Mouse (Mus musculus) lung, postnatal 10 days (tissue): Measurements from ENCODE around the gene Rnf114.
A peak's percentile ranks its signal among the peaks of the same experiment; 100 is the strongest.

Experiments
- DNase-seq: peaks from one replicate; pipeline ENCODE4 v3.0.0; 2021

The Rnf114 gene

DNA sequence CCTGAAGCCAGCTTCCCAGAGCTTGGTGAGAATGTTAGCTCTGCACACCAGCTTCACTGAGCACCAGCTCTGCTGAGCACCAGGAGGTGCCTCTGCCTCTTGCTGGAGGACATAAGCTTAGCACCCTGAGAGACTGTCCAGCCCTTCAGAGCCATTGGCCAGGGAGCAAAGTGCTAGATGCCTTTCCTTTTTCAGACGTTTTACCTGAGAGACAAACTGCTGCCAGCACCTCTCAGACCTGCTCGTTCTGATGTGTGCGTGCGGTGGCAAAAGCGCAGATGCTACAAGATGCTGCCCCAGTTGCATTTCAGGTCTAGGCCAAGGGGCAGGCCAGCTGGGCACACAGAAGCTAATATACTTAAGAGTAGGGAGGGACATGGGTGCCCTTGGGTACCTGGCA, 16.8 kb upstream of the Rnf114 start:
- no peak for DNase-seq

DNA sequence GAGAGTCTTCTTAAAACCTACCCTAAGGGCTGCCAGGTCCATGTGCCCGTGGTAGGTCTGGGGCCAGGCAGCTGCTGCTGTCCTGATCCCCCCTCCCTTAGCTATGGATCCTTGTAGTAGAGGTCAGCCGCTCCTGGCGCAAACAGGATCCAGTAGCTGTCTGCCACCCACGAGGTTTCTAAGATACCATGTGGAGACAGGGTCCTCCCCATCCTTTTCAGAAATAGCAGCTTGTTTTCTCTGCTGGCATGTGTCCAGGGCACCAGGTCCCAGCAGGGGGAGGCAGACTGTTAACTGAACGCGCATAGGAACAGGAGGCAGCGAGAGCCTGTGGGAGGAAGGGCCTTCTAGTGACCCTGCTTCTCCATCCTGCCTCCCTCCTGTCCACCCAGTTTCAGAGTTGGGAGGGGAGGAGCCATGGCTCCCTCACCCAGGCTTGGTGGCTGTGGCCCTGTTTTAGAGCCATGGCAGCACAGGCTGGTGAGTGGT, 16.2 kb upstream of the Rnf114 start:
- peak; percentile 78 for DNase-seq

DNA sequence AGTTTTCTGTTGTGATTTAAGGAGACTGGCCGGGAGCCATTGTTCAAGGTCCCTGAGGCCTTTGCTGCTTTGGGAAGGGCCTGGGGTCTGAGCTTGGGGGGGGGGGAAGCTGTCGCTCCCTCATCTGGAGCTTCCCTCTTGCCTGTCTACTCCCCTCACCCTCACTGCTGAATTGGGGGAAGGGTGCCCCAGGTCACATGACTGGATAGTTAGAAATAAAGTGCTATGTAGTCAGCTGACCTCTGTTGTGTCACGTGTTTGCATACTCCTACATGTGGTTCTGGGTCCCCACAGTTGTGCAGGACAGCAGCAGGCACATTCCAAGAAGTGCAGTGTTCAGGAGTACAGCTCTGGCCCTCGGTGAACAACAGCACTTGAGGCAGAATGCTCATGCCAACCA, 15.7 kb upstream of the Rnf114 start:
- no peak for DNase-seq

DNA sequence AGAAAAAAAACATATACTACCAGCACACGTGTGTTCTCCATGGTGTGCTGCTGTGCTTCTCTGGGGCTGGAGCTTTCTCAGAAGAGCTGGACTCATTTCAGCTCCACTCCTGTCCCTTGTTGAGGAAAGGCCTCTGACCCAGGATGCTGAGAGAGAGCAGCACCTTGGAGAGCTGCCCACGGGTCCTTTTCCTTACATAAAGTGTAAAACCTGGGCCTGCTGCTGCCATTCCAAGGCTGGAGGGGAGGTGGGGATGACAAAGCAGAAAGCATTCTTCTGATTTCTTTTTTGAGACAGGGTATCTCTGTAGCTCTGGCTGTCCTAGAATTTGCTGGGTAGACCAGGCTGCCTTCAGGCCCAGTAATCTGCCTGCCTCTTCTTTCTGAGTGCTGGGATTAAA, 14.3 kb upstream of the Rnf114 start:
- no peak for DNase-seq

DNA sequence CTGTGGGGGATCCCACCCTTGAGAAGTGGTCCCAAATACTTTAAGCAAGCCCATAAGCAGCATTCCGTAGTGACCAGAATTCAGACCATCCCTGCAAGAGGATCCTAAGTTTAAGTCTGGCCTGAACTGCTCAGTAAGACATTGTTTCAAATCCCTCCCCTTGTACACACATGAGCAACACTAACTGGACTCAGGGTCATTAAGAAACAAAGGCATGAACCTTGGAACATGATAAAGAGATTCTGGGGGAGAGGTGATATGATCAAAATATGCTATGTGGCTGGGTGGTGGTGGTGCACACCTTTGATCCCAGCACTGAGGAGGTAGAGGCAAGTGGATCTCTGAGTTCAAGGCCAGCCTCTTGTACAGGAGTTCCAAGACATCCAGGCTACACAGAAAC, 12.9 kb upstream of the Rnf114 start:
- no peak for DNase-seq

DNA sequence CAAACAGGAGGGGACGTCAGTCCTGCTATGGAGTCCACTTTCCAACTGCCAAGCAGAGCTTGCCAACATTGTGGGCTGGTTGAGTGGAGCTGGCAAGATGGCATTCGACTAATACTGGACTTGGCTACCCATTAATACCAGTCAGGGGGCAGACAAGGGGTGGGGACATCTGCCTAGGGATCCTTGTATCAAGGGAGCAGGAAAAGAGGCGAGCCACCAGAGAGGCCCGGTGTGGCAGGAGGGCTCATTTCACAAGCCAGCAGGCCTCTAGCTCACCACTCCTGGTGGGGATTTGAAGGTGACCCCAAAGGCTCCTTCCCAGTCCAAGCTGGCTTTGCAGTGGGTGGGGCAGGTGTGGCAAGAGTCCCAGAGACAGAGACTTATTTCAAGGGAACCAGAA, 9.8 kb upstream of the Rnf114 start:
- no peak for DNase-seq

DNA sequence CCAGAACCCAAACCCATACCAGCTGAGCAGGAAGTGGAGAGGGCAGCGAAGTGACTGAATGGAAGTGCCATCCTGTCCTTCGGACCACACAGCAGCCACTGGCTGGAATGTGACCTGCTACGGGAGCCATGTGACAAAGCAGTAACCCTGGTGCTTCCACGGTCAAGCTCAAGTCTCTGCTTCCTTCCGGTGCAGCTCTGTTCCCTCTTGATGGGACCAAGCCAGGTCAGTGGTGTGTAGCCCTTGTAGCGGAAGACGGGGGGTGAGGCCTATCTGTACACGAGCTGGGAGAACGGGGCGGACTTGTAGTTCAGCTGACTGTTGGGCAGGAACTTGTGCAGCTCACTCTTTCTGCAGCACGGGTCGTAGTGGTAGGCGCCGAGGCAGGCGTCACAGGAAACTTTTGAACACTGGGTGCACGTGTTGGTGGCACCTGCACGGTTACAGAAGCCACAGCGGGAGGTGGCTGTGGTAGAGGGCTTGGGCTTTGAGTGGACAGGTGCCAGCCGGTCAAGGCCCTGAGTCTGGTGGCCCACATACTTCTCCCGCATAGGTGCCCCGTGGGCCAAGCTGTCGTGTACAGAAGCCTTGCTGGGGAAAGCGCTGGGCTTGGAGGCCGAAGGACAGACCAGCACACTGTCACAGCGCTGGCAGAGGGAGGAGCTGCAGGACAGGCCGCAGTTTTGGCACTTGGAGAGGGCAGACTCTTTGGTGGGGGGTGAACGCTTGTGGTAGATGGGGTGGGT, 9.2 kb upstream of the Rnf114 start:
- no peak for DNase-seq

DNA sequence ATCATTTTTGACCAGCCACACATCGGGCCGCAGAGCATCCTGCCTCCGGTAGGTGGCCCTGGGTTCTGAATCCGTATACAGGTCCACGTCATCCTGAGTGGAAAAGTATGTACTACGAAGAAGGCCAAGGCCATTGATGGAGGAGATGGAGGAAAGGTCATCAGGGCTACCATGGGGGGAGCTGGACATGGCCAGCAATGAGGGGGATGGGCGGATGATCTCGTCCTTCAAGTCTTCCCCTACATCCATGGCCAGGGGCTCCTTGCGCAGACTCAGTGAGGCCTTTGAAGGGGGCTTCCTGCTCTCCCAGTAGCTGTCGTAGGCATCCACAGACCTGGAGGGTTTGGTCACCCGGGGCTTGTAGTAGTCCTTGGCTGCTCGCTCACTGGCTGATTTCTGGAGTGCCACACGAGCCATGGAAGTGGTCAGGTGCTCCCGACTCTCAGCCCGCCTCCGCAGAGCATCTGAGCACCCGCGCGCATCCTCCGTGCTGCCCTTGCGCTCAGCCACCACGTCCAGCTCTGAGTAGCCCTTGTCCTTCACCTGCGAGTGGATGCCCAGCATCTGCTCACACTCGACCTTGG, 8.5 kb upstream of the Rnf114 start:
- no peak for DNase-seq

DNA sequence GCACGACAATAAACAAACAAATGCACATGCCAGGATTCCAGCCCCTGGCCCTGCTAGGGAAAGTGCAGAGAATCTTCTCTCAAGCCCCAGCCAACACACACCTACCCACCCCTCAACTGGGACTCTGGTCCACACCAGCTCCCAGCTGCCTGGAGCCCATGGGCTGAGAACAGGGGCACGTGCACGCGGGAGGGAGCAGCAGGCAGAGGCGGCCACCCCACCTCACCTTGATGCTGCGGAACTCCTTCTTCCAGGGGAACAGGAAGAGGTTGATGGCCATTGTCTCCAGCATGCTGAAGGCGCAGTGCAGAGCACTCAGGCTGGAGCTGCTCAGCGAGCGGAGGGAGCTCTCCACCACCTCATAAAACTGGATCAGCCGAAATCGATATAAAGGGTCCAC, 7.5 kb upstream of the Rnf114 start:
- DNase-seq = no peak

DNA sequence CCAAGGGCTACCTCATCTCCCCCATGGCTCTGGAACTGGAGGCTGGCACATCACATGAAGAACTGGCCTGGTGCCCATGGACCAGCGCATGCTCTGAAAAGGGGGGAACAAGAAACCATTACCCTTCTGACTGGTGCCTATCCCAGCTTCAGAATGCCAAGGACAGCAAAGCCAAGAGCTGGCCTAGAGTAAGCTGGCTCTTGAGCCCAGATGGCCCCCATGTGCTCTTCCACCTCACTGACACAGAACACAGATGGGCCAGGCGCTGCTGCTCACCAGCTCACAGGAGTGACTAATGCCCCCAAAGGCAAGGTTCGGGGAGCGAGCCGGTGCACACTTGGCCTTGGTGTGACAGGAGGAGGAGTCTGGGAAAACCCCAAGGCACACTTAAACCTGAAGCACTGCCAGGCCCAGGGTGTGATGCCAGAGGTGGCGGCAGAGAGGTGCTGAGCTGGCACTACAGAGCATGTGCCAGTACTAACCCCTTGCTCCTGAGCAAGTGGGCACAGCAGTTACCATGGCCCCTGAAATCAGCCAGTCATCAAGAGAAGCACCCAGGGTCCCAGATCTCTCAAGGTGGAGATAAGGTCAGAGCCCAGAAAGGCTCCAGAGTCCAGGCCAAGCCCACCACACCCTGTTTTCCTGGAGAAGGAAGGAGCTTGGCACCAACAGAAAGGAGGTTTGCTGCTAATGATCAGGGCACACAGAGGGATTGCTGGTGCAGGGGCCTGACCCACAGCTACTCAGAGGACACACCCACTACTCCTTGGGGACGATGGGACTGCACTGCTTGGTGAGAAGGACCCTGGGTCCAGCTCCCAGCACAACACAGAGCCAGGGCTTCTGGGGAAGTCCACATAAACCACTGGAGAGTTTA, 6.7 kb upstream of the Rnf114 start:
- peak; percentile 55 for DNase-seq

DNA sequence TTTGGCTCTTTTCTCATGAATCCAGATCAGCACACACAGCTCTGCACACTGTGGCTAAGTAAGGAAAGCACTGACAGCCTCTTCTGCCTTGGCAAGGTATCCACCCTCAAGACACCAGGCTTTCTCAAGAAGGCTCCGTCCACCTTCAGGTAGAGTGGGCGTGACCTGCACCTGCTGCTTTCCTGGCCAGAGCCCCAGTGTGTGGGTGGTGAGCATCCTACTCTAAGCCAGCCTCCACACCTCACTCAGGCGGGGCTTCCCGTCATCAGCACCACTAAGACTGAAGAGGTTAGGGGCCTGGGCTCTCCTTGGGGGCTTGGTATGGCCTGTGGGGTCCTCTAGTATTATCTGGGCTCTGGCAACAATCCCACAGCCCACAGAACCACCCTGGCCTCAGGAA, 5.9 kb upstream of the Rnf114 start:
- no peak for DNase-seq

DNA sequence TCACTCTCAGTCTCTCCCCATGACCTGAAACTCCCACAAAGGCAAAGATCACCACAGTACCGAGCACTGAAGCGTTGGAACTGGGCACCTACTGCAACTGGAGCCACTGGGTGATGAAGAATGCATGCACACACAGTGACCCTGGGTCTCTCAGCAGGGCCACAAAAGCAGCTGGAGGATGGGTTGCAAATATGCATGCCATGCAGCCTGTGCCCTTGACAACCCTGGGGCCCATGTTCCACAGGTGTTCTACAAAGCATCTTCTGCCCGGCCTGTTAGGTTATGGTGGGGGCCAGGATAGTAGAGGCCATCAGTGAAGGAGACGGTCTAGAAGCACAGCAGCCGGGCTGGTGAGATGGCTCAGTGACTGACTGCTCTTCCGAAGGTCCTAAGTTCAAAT, 4.9 kb upstream of the Rnf114 start:
- no peak for DNase-seq

DNA sequence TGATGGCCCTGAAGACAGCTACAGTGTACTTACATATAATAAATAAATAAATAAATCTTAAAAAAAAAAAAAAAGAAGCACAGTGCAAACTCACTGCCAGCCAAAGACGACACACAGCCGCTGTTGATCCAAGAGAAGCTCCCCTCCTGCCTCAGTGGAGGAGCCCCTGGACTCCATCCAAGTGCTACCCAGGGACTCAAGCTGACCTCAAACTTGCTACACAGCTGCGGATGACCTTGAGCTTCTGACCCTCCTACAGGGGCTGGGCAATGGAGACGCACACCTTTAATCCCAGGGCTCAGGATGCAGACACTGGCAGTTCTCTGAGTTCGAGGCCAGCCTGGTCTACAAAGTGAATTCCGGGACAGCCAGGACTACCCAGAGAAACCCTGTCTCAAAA, 4.5 kb upstream of the Rnf114 start:
- DNase-seq = no peak

DNA sequence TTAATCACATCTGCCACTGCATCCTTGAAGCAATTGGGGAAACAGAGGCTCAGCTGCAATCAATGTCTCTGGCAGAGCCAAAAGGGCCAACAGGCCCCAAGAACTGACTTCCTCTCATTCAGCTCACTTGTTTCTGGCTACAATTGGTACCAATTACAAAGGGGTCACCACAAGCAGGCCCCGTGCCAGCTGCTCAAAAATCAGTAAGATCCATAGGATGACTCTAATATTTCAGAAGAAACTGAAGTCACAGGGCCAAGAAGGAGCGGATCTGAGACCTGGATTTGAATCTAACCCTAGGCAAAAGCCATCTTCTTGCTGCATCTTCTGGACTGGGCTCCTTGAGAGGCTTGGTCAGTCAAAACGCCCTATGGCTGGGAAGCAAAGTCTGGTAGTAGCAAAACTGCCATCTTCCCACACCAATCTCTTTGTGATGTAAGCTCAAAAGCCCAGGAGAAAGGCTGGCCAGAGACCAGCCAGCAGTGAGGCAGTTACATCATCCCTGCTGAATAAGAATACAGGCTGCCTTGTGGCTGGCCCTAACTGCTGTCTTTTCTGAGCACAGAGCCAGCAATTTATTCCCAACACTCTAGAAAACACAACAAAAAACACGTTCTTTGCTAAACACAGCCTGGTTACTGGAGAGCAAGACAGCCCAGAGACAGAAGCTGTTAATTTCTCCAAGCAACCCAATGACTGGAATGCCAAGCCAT, 1.5 kb upstream of the Rnf114 start:
- peak; percentile 50 for DNase-seq

DNA sequence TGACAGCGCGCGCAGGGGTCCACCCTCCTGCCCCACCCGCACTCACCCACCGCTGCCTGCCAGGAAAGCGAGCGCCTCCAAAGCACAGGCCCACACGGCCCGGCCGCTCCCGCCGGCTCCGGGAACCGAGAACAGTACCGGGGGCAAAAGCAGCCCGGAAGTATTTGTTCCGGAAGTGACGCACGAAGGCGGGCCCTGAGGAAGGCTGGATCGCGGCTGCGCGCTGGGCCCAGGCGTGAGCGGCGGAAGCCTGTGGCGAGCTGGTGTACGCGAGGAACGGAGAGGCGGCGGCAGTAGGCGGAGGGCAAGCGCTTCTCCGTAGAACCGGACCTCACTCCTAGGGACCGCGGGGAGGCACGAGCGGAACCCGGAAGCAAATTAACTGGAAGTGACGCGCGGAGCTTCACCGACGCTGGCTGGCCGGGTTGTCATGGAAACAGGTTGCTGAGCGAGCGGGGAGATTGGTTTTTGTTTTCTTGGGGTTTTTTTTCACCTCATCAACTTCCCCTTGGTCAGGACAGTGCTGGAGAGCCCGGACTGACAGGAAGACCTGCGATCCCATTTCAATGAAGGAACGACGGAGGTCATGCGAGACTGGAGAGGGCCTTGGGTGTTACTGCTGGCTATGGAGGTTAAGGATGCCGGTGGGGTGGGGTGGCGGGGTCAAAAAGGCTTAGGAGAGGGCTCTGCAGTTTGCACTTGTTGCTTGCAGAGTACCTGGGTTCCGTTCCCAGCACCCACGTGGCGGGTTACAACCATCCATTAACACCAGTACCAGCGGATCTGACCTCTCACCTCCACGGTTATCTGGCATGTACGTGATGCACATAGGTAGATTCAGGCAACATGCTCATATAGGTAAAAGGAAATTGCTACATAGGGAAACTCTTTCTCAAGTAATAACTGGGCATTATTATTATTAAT, 530 bp downstream of the Rnf114 start, which contains the start of gene Spata2:
TSS of gene Spata2 (minus strand) at position 175 of the 924 bp plus-strand sequence.
- peak; percentile 93 for DNase-seq

DNA sequence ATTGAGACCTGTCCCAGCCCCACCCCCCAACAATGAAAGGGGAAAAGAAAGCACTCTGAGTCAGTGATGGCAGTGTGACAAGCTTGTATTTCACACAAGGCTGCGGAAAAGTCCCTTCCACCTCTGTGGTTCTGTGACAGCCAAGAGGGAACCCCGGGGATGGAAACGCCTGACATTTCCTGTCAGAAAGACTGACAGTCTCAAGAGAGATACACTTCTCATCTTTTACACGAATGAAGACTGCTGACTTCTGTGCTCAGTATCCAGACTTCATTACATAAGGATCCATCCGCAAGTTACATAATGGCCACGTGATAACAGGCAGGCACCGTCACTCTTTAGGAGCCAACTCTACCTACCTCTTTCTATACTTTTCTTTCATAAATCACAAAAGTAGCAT, 4.0 kb downstream of the Rnf114 start:
- DNase-seq = no peak

DNA sequence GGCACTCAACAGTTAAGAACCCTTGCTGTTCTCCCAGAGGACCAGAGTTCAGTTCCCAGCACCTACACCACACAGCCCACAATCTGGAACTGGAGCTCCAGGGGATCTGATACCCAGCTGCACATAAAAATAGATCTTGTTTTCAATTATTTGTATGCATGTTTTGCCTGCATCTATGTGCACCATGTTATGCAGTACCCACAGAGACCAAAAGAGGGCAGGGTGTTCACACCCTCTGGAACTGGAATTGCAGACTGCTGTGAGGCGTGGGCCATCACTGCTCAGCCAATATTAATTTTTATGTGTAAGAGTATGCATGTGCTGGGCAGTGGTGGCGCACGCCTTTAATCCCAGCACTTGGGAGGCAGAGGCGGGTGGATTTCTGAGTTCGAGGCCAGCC, 4.8 kb downstream of the Rnf114 start:
- peak; percentile 76 for DNase-seq

DNA sequence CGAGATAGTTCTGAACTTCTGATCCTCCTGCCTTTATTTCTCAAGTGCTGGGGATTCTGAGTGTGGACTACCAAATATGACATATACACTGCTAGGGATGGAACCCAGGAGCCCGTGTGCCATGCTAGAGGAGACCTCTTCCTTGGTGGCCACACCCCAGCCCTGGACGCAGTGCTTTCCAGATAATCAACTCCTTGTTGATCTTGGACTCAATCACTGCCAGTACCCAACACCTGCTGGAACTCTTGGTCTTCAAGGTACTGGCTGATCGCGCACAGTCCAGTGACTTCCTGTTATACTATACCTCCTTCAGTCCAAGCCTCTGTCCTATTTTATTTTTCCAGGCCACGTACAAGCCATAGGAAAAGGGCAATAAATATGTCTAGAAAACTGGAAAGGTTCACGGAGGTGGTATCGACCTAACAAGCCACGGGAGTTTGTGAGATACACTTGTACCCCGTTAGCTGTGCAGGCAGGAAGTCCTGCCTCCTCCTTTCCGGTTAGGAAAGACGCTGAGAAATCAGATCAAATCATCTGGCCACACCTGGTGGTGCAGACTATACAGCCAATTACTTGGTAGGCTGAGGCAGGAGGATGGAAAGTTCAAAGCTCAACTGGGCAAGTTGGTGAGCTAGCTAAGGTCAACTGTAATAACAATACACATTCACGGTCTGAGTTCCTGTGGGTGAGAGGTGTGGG, 10.3 kb downstream of the Rnf114 start:
- DNase-seq = no peak

DNA sequence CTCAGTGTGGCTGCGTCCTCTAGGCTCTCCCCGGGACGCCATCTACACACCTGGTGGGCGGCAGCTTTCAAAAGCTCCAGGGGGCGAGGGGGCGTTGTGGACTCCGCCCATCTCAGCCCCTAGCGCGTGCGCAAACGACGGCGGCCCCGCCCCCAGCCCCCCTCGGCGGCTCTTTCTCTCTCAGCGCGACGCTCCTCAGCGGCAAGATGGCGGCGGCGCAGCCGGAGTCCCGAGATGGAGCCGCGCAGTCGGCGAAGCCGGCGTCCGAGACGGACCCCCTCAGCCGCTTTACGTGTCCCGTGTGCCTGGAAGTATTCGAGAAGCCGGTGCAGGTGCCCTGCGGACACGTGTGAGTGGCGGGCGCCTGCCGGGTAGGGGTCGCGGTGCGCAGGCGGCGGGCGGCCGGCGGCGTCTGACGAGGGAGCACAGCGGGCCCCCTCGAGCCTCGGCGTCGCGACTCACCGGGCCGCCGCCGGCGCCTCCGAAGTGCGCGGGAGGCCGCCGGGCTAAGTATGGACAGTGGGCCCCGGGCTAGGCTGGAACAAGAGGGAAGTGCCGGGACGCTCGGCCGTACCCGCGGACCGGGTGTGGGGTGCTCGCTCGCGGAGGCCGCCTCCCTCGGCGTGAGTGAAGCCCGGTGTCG, 10.9 kb downstream of the Rnf114 start:
- peak; percentile 92 for DNase-seq

DNA sequence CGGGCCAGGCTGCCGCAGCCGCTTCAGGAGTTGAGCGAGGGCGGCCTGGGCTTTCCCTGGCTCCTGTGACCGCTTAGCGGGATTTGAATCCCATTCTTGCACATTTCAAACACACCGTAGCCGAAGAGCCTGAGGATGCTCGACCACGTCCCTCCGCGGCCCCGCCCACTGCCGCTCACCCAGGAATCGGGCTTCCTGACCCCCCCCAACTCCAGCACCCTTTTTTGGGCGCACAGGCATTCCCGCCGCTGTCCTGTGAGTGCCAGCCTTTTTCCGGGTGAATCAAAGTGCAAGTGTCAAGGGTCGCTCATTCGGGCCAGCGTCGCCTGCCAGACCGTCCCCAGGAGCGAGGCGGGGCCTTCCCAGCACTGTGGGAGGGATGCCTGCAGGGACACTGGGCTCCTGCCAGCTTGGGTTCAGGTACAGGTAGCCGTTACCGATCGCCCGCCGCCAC, 11.5 kb downstream of the Rnf114 start:
- DNase-seq = peak; percentile 81

DNA sequence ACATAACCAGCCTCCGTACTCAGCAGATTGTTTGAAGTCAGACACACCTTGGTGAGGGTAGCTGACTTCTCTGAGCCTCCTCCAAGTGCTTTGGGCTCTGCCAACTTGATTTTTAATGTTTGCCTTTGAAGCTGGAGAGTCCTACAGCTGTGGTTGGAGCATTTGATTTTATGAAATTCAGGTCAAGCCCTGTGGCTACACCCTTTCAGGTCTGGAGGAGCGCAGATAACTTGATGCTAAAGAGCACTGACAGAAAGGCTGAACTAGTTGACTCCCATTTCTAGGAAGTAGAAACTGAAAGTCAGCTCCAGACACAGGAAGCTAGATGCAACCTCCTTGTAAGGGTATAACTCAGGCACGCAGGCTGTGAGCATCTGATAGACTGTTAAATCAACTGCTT, 12.7 kb downstream of the Rnf114 start:
- peak; percentile 68 for DNase-seq
